Mouse (Mus musculus) liver, embryonic 14.5 days (tissue): ENCODE results near the gene Mepce. TPM values are rescaled to one million over a fixed set of nuclear protein-coding genes. Genes with fewer than 3 reads are reported as not detected.

Experiments
- ATAC-seq: fragments of 200-750 bp; cut with Nextera tagmentation; 2 replicates; pipeline ENCODE4 v1.8.0; 2017; ENCODE audit warnings: moderate number of reproducible peaks, mild to moderate bottlenecking, moderate library complexity; ENCODE audit not compliant: insufficient read depth
- DNase-seq, 3 experiments: peaks; one replicate each; pipeline ENCODE4 v3.0.0-alpha.2; 2012 to 2013; ENCODE audit warnings: low read depth in 3 of 3, low spot score in 3 of 3
- H3K27ac ChIP-seq: fragments of 300-500 bp; sonication (generic); 2 replicates; pipeline ENCODE4 v1.5.1; 2014; ENCODE audit warnings: moderate library complexity, mild to moderate bottlenecking, control low read depth, inconsistent platforms
- H3K27me3 ChIP-seq: fragments of 300-500 bp; sonication (generic); 2 replicates; pipeline ENCODE4 v1.6.1; 2014; ENCODE audit warnings: mild to moderate bottlenecking, low read length, moderate library complexity; ENCODE audit not compliant: control insufficient read depth, insufficient read depth
- H3K36me3 ChIP-seq: fragments of 300-500 bp; sonication (generic); replicated peaks from 2 replicates; pipeline ENCODE4 v1.6.1; 2014; ENCODE audit warnings: low read depth; ENCODE audit not compliant: control insufficient read depth, insufficient read depth
- H3K4me1 ChIP-seq, 2 experiments: fragments of 200-500 bp in 1 of 2; fragments of 300-500 bp in 1 of 2; sonication (generic) in 1 of 2; replicated peaks; 2 replicates each; pipeline ENCODE4 v1.6.1; 2012 to 2014; ENCODE audit warnings: antibody characterized with exemption in 1 of 2, inconsistent platforms in 1 of 2, low read length in 1 of 2; ENCODE audit not compliant: control insufficient read depth in 2 of 2, insufficient read depth in 2 of 2
- H3K4me2 ChIP-seq: fragments of 300-500 bp; sonication (generic); 2 replicates; pipeline ENCODE4 v1.6.1; 2014; ENCODE audit warnings: low read depth, mild to moderate bottlenecking, control low read depth, moderate library complexity
- H3K4me3 ChIP-seq, 2 experiments: fragments of 200-500 bp in 1 of 2; fragments of 300-500 bp in 1 of 2; sonication (generic) in 1 of 2; 2 replicates each; pipeline ENCODE4 v1.5.1; 2012 to 2014; ENCODE audit warnings: low read depth in 2 of 2, low read length in 2 of 2, mild to moderate bottlenecking in 2 of 2, control low read depth in 1 of 2, inconsistent platforms in 1 of 2, moderate library complexity in 1 of 2; ENCODE audit not compliant: insufficient read depth in 1 of 2
- H3K9ac ChIP-seq: fragments of 300-500 bp; sonication (generic); replicated peaks from 2 replicates; pipeline ENCODE4 v1.6.1; 2014; ENCODE audit warnings: mild to moderate bottlenecking, control low read depth, moderate library complexity
- H3K9me3 ChIP-seq: fragments of 300-500 bp; sonication (generic); 2 replicates; pipeline ENCODE4 v1.6.1; 2016; ENCODE audit warnings: low read length, mixed read lengths; ENCODE audit not compliant: control insufficient read depth
- CTCF ChIP-seq: IDR thresholded peaks from 2 replicates; pipeline ENCODE4 v1.5.1; 2016; ENCODE audit warnings: antibody characterized with exemption, low read depth, control low read depth
- EP300 ChIP-seq: IDR thresholded peaks from 2 replicates; pipeline ENCODE4 v1.6.1; 2016; ENCODE audit warnings: antibody characterized with exemption, low read depth
- whole genome bisulfite sequencing: fragments of 180-500 bp; shearing (Covaris S2); extraction: QIAGEN DNeasy Blood & Tissue Kit; methylation state at CpG from one replicate; pipeline ENCODE4 v1.1.7; 2014; ENCODE audit not compliant: insufficient replicate concordance; 5-methylcytosine and 5-hydroxymethylcytosine counted together
- polyA plus RNA-seq, 2 experiments: library from polyadenylated mRNA; depleted of rRNA in 1 of 2; stranded (reverse) in 1 of 2; unstranded in 1 of 2; fragments of >200 nt; fragmentation: Nextera tagmentation in 1 of 2; extraction: Ambion mirVana in 1 of 2; gene quantifications; 2 replicates each; pipeline versions ENCODE4 v1.2.1 to v1.2.3; 2012 to 2014

The Mepce gene
- polyA plus RNA-seq, 2 experiments: 6.4 to 13.3 TPM

DNA sequence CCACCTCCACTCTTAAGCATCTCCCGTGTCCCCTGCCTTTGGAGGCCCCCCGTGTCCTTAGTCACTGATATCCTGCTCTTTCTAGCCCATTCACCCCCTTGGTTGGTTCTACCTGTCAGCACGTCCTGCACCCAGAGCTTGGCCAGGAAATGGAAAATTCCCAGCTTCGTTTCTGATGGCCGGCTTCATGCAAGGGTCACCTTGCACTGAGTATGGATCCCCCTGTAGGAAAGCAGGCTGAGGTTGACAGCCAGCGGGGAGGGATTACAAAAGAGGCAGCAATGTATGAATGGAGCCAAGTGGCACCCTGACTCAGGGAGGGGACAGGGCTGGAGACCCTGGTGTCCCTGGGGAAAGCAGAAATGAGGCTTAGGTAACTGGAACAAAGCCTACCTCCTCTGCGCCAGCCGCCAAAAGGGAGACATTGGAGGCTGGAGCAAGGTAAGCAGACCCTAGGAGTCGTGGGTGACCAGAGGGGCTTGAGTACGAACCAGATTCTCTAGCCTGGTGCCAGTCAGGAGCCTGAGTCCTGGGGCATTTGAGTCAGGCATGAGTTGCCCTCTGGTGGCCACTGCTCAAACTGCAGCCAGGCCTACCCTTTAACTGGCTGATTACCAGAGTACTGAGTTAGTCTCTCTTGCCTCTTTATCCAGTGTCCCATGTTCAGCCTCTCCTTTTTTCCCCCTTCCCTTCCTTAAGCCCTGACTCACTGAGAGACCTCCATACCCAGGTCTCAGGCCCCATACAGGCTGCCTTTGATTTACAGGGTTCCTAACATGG lies 30.4 kb downstream of the Mepce start:
- no peaks in the 10 kb centered on the region for H3K27me3 ChIP-seq

DNA sequence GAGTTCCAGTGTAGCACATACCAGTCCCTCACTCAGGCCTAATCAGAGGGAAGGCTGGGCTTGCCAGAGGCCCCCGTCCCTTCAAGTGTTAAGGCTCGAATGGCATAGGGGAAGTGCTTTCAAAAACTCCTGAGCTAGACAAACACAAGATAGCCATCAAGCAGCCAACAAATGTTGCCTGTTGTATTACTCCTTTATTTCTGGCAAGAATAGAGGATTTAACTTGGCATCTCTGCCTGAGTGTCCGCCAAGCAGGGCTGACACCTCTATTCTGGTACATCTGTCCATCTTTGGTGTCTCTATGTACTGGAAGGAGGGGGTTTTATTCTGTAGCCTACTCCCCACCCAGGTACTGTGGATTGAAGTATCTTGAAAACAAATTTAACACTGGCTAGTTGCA lies 31.3 kb downstream of the Mepce start:
- Histone ChIP-seq H3K9me3 (no peaks in the 10 kb centered on the region), H3K27me3 (no peaks in the 10 kb centered on the region), H3K4me1 (no peaks in the 10 kb centered on the region), H3K9ac (no peak overlapping the region), H3K4me2 (no peak overlapping the region), H3K4me3 (no peak overlapping the region), H3K27ac (no peak overlapping the region), H3K36me3 (peaks cover 53% of the 10 kb centered on the region)
- TF ChIP-seq EP300 (no peak), CTCF (no peak)
- WGBS: 61% methylated on average over 3 of the region's 3 CpGs
- ATAC-seq: no peak
- no peak for DNase-seq

More for the DNA sequence above, 30.4 kb downstream of the Mepce start:
- no peaks in the 10 kb centered on the region for H3K4me1 ChIP-seq
- H3K27ac ChIP-seq: no peak overlapping the region
- 54% methylated on average over 10 of the region's 10 CpGs for WGBS
- H3K36me3 ChIP-seq: peaks cover 49% of the 10 kb centered on the region
- H3K9me3 ChIP-seq: no peaks in the 10 kb centered on the region
- no peak overlapping the region for H3K9ac ChIP-seq
- no peak overlapping the region for H3K4me3 ChIP-seq
- no peak for TF ChIP-seq EP300
- peak; percentile 98 for TF ChIP-seq CTCF
- ATAC-seq (peak; percentile 47), DNase-seq (peak in 2 of 3 experiments; percentile 65 to 71)
- no peak overlapping the region for H3K4me2 ChIP-seq

DNA sequence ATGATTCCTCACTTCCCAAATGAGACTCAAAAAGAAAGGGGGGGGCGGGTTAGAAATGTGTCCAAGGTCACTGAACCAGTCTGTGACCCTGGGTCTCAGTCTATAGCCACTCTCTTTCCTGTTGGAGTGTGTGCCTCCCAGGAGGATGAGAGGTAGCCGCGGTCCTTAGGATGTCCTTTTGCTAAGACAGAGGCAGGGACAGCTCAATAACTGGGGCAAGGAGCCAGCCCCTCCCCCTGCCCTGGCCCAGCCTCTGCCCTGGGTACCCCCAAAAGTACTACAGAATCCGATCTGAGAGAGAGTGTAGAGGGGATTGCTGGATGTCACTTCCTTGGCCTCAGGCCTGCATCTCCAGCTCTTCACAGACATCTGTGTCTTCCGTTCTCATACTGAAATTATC lies 32.0 kb downstream of the Mepce start:
- no peak overlapping the region for H3K9ac ChIP-seq
- no peaks in the 10 kb centered on the region for H3K4me1 ChIP-seq
- H3K9me3 ChIP-seq: no peaks in the 10 kb centered on the region
- no peak for DNase-seq
- H3K36me3 ChIP-seq: peaks cover 59% of the 10 kb centered on the region
- no peak for TF ChIP-seq CTCF
- TF ChIP-seq EP300: no peak
- no peak for ATAC-seq
- 85% methylated on average over 5 of the region's 5 CpGs for WGBS
- no peak overlapping the region for H3K4me2 ChIP-seq
- no peak overlapping the region for H3K4me3 ChIP-seq
- no peaks in the 10 kb centered on the region for H3K27me3 ChIP-seq
- no peak overlapping the region for H3K27ac ChIP-seq

DNA sequence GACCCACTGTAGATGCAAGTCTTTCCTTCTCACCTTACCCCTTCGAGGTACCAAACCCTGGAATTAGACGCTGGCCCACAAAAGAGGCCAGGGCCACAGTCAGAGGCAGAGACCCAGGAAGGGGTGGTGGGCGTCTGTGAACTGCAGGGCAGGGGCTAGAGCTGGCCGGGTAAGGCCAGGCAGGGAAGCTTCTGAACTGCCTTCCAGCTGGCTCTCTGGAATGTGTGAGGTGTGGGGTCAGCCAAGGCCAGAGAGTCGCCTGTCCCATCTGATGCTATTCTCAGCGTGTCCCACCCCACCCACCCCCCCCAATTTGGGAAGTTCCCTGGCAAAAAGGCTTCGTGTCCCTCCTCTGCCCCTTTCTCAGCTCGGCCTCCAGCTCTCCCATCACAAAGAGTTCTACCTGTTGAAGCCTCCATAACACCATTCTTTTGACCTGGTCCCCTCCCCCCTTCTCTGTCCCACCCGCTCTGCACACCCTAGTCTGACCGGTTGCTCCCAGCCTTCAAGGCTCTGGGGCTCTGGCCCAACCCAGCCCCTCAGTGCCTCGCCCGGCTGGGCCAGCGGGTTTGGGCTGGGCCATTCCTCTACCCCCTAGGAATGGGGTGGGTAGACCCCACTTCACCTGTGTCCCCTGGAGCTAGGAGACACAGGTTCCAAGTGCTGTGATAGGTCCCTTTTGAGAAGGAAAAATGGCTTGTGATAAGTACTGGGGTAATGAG lies 34.2 kb downstream of the Mepce start:
- TF ChIP-seq CTCF (no peak), EP300 (no peak)

DNA sequence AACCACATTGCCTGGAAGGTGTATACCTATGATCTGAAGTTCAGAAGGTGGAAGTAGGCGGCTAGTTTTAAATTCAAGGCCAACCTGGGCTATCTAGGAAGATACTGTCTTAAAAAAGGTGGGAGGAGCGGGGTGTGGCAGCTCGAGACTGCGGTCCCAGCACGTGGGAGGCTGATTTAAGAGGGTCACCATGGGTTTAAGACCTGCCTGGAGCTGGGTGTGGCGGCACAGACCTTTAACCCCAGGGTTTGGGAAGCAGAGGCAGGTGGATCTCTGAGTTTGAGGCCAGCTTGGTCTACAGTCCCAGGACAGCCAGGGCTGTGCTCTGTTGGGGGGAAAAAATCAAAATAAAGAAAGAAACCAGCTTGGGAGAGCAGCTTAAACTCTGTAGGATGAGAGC lies 35.5 kb downstream of the Mepce start:
- WGBS: 73% methylated on average over 6 of the region's 6 CpGs
- H3K27ac ChIP-seq: no peak overlapping the region
- TF ChIP-seq CTCF (no peak), EP300 (no peak)
- no peaks in the 10 kb centered on the region for H3K9me3 ChIP-seq
- H3K4me1 ChIP-seq: peaks cover 19% of the 10 kb centered on the region in 2 experiments
- H3K36me3 ChIP-seq: peaks cover 39% of the 10 kb centered on the region
- DNase-seq (no peak), ATAC-seq (no peak)
- no peaks in the 10 kb centered on the region for H3K27me3 ChIP-seq
- H3K9ac ChIP-seq: no peak overlapping the region
- no peak overlapping the region for H3K4me3 ChIP-seq
- H3K4me2 ChIP-seq: no peak overlapping the region

More for the DNA sequence above, 34.2 kb downstream of the Mepce start:
- ATAC-seq (no peak), DNase-seq (no peak)
- H3K36me3 ChIP-seq: peaks cover 49% of the 10 kb centered on the region
- no peak overlapping the region for H3K9ac ChIP-seq
- peaks cover 10 to 15% of the 10 kb centered on the region in 2 experiments for H3K4me1 ChIP-seq
- H3K4me2 ChIP-seq: no peak overlapping the region
- 84% methylated on average over 13 of the region's 13 CpGs for WGBS
- no peaks in the 10 kb centered on the region for H3K27me3 ChIP-seq
- no peak overlapping the region for H3K4me3 ChIP-seq
- H3K9me3 ChIP-seq: no peaks in the 10 kb centered on the region
- no peak overlapping the region for H3K27ac ChIP-seq
